Mouse (Mus musculus) erythroblast, embryonic 14.5 days (primary cell): Measurements from ENCODE around the gene Hspa12a.

Source experiments
- GATA1 ChIP-seq: IDR thresholded peaks from 2 replicates; pipeline ENCODE4 v1.6.1; 2012; ENCODE audit warnings: low read length, inconsistent platforms, mixed read lengths
- TAL1 ChIP-seq: IDR thresholded peaks from 3 replicates; pipeline ENCODE4 v1.6.1; 2012; ENCODE audit warnings: low read length, inconsistent platforms, mixed read lengths

- TF ChIP-seq GATA1: no peak
- no peak for TF ChIP-seq TAL1
These were observed 149.2 kb downstream of the Hspa12a start, which contains the start of gene 1700019N19Rik for GRCm38 (mm10) chr19:58794284-58794683.
